Mouse (Mus musculus) CH12F3 (cell line): ENCODE data around the gene Mdm2.

Source experiments
- in situ Hi-C: fragments of 300-500 bp; cut with MboI; formaldehyde crosslinking; loops from 2 replicates; pipeline ENCODE4 v1.14.3; 2020; ENCODE audit warnings: low sequenced_read_pairs

The Mdm2 gene

GRCm38 (mm10) chr10:117749050-117749686 is 38.6 kb upstream of the Mdm2 start:
- in situ Hi-C loops = loop anchor here (25.0 kb wide), 1 partner anchor 613 kb away; the partner anchor contains the start of gene Gm9049

DNA sequence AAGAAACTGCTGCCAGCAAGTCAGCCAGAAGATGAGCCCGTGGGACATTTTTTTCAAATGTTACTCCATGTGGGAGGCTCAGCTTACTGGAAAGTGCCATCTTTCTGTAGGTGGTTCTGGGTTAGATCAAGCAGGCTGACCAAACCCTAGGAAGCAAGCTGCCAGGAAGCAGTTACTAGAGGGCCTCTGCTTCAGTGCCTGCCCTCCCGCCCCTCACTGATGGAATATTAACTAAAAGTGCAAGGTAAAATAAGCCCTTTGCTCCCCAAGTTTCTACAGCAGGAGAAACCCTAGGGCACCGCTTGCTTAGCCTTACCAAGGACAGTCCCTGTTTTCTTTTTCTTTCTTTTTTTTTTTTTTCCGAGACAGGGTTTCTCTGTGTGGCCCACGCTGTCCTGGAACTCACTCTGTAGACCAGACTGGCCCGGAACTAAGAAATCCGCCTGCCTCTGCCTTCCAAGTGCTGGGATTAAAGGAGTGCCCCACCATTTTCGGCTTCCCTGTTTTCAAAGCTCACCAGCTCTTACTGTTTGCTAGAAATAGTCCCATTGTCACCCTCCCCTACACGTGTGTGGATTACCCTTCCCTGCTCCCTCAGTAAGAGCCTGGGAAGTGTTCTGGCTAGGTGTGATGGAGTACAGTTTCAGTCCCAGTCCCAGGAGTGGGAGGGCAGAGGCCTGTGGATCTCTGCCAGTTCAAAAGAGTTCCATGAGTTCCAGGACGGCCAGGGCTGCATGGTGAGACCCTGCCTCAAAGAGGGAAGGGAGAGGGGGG is 37.9 kb upstream of the Mdm2 start:
- in situ Hi-C loops = loop anchor here (25.0 kb wide), 1 partner anchor 614 kb away; the partner anchor contains the start of gene Gm9049

- in situ Hi-C loops = loop anchor here (25.0 kb wide), 1 partner anchor 615 kb away; the partner anchor contains the start of gene Gm9049
Observed at GRCm38 (mm10) chr10:117747711-117748110, 37.2 kb upstream of the Mdm2 start.

- in situ Hi-C loops = loop anchor here (25.0 kb wide), 1 partner anchor 616 kb away; the partner anchor contains the start of gene Gm9049
Observed at GRCm38 (mm10) chr10:117746297-117746883, 35.8 kb upstream of the Mdm2 start, which contains the start of gene Slc35e3. Gene Slc35e3, minus strand, starts transcription at chr10:117746365.

- in situ Hi-C loops = loop anchor here (25.0 kb wide), 1 partner anchor 617 kb away; the partner anchor contains the start of gene Gm9049
Observed at GRCm38 (mm10) chr10:117745570-117746296, 35.2 kb upstream of the Mdm2 start.

DNA sequence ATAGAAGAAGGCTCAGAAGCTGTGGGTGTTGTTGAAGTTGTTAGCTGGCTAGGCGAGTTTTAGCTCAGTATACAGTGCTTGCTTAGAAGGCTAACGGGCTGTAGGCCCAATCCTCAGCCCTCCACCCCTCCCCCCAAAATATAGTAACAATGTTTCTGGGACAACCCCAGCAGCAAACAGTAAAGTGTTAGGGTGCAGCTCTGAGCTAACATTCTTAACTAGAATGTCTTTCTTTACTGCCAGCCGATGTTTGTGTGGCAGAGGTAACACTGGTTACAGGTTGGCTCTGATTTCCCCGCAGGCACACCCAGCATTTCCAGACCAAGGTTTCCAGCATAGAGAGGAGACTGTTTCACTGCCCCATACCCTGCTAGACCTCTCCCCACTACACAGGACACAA is 33.4 kb upstream of the Mdm2 start:
- in situ Hi-C loops = loop anchor here (25.0 kb wide), 1 partner anchor 618 kb away; the partner anchor contains the start of gene Gm9049

DNA sequence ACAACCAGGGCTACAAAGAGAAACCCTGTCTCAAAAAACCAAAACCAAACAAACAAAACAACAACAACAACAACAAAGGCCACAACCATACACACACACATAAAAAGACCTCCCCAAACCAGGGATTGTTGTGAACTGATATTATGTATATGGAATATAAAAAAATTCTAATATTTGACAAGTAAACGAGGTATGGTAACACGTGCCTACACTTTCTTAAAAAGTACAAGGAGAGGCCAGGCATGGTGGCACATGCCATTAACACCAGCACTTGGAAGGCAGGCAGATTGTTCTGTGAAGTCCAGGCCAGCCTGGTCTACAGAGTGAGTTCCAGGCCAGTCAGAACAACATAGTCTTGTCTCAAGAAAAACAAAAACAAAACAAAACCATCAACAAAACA is 32.6 kb upstream of the Mdm2 start:
- in situ Hi-C loops = loop anchor here (25.0 kb wide), 1 partner anchor 619 kb away; the partner anchor contains the start of gene Gm9049

GRCm38 (mm10) chr10:117742618-117743017 is 32.1 kb upstream of the Mdm2 start:
- in situ Hi-C loops = loop anchor here (25.0 kb wide), 1 partner anchor 620 kb away; the partner anchor contains the start of gene Gm9049

DNA sequence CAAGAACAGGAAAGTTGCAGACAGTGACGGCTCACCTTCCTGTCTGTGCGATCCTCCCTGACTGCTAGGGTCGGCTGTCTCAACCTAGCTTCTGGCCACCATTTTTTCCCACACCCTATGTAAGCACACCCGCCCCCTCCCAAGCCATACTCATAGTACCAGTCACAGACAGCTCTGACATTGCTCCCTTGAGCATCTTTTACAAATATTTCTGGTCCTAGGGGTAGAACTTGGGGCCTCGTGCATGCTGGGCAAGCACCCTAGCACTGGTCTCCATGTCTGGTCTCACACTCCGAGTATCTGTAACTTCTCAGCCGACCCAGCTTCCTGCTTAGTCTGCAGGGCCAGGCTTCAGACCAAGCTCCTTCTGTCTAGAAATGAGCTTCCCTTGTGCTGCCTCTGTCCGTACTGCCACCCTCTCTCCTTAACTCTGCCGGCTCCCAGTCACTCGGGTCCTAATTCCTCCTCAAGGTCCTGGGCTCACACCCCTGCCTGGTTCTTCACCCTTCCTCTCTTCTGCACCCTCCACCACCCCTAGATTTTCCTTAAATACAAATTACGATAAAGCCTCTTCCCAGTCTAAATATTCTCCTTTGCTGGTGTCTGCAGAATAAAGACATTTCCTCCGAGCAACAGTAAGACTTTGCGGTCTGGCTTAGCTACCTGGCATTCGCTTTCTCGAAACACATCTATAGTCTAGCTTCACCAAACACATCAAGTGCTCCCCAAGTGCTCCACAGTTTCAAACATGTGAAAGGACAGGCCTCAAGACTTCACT is 31.3 kb upstream of the Mdm2 start:
- in situ Hi-C loops = loop anchor here (25.0 kb wide), 1 partner anchor 620 kb away; the partner anchor contains the start of gene Gm9049

DNA sequence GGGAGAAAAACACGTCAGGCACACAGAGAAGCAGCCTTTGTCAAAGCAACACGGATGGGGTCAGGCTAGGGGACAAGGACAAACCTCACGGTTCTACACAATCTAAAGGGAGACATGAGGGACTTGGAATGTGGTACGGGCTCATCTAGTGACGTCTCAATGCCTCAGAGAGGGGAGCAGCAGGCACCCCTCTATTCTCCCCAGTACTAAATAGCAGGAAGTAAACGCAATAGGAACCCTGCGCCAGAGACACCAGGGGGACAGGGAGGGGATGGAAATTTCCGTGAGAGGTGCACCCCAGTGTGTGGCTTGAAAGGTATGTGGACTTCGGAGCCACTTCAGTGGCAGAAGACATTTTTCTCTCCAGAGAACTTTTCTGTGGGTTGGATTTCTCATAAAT is 30.4 kb upstream of the Mdm2 start:
- in situ Hi-C loops = loop anchor here (25.0 kb wide), 1 partner anchor 621 kb away; the partner anchor contains the start of gene Gm9049

DNA sequence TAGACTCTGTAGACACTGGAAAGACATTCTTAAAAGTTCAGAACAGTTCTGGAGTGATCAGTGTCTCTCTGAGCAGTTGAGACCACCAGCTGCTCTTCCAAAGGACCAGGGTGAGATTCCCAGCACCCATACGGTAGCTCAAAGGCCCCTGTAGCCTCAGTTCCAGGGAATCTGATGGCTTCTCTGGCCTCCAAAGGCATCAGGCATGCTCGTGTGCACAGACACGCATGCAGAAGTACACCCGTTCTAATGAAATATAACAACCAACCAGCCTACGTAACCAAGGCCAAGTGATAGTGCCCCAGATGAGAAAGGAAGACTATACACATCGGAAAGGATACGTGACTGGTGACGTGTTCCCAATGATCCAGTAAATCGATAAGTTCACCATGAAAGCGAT is 29.6 kb upstream of the Mdm2 start:
- in situ Hi-C loops = loop anchor here (25.0 kb wide), 1 partner anchor 622 kb away; the partner anchor contains the start of gene Gm9049

GRCm38 (mm10) chr10:117739648-117739948 is 29.0 kb upstream of the Mdm2 start:
- in situ Hi-C loops = loop anchor here (25.0 kb wide), 1 partner anchor 623 kb away; the partner anchor contains the start of gene Gm9049

GRCm38 (mm10) chr10:117738928-117739647 is 28.5 kb upstream of the Mdm2 start:
- in situ Hi-C loops = loop anchor here (25.0 kb wide), 1 partner anchor 623 kb away; the partner anchor contains the start of gene Gm9049

DNA sequence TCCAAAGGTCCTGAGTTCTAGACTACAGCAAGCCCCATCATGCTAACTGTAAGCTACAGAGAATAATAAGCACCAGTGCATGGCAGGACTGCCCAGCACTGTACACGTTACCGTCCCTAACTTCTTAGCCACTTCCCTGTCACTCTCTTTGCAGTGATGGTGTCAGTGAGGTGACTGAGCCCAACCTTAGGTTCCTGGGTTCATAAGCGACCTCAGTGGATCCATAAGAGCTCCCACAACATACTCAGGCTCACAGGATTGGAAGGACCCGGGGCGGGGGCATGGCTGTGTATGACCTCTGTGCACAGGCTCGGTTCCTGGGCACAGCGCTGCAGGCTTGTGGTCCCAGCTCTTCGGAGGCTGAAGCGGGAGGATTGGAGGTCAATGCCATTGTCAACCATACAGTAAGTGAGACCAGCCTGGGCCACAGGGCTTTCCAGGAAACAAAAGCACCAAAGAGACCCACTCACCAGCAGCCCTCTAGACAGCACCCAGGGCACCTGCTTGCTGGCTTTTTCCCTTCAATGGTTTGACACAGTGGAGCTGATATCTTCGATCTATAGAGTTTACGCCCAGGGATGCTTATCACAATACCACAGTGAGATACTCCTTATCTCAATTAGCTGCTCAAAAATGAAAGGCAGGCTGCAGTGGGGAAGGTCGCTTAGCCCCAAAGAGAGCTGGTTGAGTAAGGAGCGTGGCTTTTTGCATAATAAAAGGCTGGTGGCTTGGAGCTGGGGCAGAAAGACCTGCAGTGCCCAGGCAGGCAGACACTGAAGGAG is 27.8 kb upstream of the Mdm2 start:
- in situ Hi-C loops = loop anchor here (25.0 kb wide), 1 partner anchor 624 kb away; the partner anchor contains the start of gene Gm9049

GRCm38 (mm10) chr10:117737498-117737897 is 26.9 kb upstream of the Mdm2 start:
- in situ Hi-C loops = loop anchor here (25.0 kb wide), 1 partner anchor 625 kb away; the partner anchor contains the start of gene Gm9049

DNA sequence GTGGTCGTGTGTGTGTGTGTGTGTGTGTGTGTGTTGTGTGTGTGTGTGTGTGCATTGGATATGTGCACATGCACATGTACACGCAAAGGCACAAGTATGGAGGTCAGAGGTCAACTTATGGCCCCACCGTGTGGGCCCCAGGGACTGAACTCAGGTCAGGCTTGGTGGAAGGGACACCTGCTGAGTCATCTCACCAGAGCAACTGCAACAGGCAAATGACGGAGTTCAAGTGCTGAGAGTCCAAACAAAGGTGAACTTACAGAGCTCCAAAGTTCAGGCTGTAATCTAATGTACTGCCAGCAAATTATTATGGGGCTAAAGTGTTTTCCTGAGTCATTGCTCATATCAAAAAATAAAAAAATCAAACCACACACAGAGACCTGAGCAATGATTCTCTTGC is 26.5 kb upstream of the Mdm2 start:
- in situ Hi-C loops = loop anchor here (25.0 kb wide), 1 partner anchor 625 kb away; the partner anchor contains the start of gene Gm9049

DNA sequence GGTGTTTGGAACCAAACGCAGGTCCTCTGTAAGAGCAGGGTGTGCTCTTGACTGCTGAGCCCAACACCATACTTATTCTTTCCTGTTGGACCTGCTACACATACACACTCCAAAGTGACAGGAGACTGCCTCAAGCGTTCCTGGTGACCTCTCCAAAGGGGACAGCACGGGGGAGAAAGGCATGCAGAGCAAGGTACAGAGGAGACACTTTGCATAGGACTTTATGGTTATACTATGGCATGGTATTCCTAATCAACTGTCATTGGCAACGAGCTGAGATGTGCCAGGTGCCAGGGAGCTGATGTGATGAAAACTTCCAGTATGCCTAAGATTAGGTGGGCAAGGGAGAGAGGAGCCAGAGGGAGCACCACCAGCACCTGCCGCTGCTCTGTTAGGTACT is 26.0 kb upstream of the Mdm2 start:
- in situ Hi-C loops = loop anchor here (25.0 kb wide), 1 partner anchor 626 kb away; the partner anchor contains the start of gene Gm9049

DNA sequence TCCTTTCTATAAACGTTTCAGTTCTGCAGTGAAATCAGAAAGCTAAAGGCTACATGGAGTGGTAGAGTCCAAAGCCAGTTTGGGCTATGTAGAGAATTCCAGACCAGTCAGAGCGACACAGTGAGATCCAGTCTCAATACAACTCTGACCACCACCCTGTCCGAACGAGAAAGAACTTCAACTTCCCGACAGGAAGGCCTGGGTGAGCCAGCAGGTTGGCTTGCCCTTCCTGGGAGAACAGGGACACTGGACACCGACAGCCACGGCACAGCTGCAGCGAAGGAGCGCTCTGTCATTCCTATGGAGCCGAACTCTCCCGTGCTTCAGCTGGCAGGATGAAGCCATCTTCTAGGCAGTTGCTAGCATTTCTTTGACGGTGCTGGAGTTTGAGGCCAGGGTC is 24.8 kb upstream of the Mdm2 start:
- in situ Hi-C loops = loop anchor here (25.0 kb wide), 1 partner anchor 627 kb away; the partner anchor contains the start of gene Gm9049
